Mouse (Mus musculus): ENCODE results near the gene Grm8. TPM values are rescaled to one million over a fixed set of nuclear protein-coding genes. Genes with fewer than 3 reads are reported as not detected.
"Not testable (repeated sequence)": the region's sequence is repeated elsewhere in the genome, so short reads cannot be mapped to it uniquely, and the experiment has no call there.

Gene Grm8
- polyA plus RNA-seq, 1 experiment = 0.17 TPM

DNA sequence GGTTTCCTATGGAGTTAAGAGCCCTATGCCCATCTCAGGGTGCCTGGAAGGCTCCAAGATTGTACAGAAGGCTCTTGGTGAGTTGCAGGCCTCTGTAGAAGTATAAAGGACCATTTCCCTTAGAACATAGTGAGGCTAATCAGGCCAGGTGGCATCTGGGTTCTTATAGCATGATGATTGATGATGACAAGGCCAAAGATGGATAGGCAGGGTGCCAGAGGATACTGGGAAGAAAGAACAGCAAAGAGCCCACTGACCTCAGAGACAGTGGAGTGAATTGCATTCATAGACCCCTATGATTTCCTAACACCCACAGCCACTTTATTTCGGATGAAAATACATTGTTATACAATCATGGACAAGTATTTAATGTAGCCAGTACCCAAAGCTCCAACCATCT is 242.1 kb downstream of the Grm8 start:
- 70% methylated on average over 1 of the region's 1 CpGs for WGBS

DNA sequence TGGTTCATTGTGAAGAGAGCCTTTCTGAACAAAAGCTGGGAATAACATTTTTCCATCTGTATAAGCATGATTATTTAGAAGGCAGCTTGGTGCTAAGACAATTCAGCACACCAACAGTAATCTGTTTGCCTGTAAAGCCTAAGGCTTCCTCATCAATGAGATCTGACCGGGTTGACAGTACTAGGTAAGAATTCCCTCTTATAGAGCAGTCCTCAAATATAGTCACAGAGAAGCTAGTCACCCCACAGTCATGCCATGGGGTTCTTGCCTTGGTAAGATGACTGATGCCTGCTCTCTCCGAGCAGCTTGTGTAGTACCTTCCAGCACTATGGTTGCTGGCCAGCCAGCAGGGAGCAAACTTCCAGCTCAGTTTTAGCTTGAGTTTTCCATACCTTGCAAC is 246.6 kb downstream of the Grm8 start:
- DNase-seq (ENCODE audit: low read depth, low spot score) = no peak
- WGBS = 88% methylated on average over 2 of the region's 2 CpGs

More for the DNA sequence above, 242.1 kb downstream of the Grm8 start:
- DNase-seq (ENCODE audit: low read depth, low spot score) = no peak

DNA sequence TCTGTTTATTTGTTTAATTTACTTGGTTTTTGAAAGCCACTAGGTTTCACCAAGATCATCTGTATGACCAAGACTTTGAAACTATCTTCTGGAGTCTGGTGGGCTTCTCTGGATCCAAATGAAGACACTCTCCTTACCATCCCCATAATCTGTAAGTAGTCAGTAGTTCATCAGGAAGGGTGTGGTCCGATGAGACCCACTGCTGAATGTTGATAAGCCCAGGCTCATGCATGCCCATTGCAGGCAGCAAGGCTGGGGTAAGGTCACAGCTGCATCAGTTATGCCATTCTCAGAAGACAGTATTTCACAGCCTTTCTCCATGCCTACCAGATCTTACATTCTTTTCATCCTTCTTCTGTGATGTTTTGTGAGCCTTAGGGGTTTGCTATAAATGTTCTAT is 247.1 kb downstream of the Grm8 start:
- no peak for DNase-seq (ENCODE audit: low read depth, low spot score)
- WGBS = 76% methylated on average over 1 of the region's 1 CpGs

- DNase-seq (ENCODE audit: low read depth, low spot score) = no peak
- 22% methylated on average over 1 of the region's 1 CpGs for WGBS
Observed at GRCm38 (mm10) chr6:27885786-27886185, 249.2 kb downstream of the Grm8 start.

- WGBS = 70% methylated on average over 1 of the region's 1 CpGs
- DNase-seq (ENCODE audit: low read depth, low spot score) = no peak
Observed at GRCm38 (mm10) chr6:27849644-27850043, 285.3 kb downstream of the Grm8 start.

GRCm38 (mm10) chr6:27836159-27836558 is 298.8 kb downstream of the Grm8 start:
- WGBS = 88% methylated on average over 1 of the region's 1 CpGs
- DNase-seq (ENCODE audit: low read depth, low spot score) = no peak

DNA sequence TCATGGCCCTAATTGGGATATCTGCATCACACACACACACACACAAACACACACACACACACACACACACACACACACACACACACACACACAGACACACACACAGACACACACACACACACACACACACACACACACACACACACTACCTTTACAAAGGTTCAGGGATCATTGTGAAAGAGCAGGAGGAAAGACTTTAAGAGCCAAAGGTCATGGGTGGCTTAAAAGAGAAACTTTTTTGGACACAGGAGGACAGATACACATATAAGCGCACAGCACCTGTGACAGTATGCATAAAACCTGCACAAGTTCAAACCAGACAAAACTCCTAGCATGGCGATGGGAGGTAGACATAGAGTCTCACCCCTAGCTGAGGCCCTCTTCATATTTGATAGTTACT is 315.2 kb downstream of the Grm8 start:
- not testable (repeated sequence) for DNase-seq (ENCODE audit: low read depth, low spot score)
- WGBS = 87% methylated on average over 2 of the region's 2 CpGs

GRCm38 (mm10) chr6:27812789-27813188 is 322.2 kb downstream of the Grm8 start:
- WGBS = 81% methylated on average over 5 of the region's 5 CpGs
- DNase-seq (ENCODE audit: low read depth, low spot score) = no peak

DNA sequence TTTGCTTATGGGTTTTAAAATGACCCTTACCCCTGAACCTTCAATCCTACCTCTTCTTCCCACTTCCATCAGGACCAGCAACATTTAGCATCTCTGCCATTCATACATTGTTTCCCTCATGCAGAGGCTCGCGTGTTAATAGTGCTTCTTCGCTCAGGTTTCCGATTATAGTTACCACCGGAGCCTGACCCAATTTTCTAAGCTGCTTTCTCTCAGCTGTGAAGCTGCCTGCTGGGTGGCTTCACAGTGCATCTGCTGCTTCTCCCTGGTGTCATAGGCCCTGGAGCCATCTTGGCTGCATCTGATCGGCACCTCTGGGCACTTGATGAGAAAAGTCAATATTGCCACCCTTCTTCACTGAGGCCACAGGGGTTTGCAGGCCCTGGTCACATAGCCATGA is 325.0 kb downstream of the Grm8 start:
- DNase-seq (ENCODE audit: low read depth, low spot score) = no peak
- 79% methylated on average over 6 of the region's 6 CpGs for WGBS

DNA sequence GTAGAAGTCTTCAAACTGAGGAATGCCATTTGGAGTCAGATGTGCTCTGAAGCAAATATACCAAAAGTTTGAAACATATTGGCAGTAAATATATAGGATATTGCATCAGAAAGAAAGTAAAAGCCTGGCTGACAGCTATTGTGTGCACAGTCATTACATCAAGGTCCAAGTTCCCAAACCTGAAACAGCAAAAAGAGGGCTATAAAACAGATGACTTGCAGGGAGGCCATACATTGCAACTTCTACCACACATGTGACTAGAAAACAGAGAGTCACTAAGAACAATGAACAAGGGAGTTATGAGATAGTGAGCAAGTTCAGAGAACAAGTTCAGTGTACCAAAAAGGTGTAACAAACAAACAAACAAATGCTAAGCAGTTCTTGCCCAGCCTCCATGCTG is 328.2 kb downstream of the Grm8 start:
- DNase-seq (ENCODE audit: low read depth, low spot score) = no peak

DNA sequence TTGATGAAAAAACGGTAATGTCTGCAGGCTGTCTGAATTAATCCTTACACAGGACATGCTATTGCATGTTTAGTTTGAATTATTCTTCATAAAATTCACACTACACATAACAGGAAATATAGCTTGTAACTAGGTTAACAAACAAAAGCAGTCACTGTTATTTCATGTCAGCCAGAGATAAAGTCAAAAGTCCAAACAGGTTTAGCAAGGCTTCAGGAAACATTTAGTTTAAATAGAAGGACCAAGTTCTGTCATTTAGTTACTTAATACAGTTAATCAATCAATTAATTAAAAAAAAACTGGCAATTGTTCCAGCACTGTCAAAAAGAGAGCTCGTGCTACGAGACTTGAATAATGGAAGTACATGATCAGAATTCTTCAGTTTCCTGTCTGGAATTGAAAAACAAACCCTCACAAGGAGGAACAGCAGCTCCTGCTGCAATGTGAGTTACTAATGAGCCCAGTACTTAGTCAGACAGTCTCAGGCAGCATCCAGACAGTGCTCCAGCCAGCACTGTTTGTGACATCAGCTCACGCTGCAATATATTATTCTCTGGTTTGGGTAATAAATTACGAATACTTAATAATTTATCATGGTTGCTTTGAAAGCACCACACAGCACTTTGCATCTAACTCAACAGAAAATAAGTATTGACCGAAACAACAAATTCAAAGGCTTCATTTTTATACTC is 334.0 kb downstream of the Grm8 start:
- WGBS = 75% methylated on average over 6 of the region's 6 CpGs
- DNase-seq (ENCODE audit: low read depth, low spot score) = no peak

- WGBS = 86% methylated on average over 3 of the region's 3 CpGs
- DNase-seq (ENCODE audit: low read depth, low spot score) = no peak
Observed at GRCm38 (mm10) chr6:27798735-27799134, 336.2 kb downstream of the Grm8 start.

DNA sequence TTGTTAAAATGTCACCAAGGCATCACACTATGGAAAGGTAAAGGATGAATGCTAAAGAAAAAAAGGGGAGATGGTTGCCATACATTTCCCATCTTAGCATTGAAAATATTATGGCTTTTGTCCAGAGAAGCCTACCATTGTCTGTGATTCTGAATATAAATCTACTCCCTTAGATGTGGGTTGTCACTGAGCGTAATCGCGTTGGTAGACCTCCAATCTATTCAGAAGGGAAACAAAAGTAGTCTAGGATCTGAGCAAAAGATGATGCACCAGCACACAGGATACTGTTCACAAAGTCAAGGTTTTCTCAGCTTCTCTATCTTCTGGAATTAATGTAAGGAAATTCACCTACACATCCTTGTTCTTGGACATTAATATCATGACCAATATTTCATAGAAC is 345.4 kb downstream of the Grm8 start:
- 95% methylated on average over 3 of the region's 3 CpGs for WGBS
- no peak for DNase-seq (ENCODE audit: low read depth, low spot score)

- 79% methylated on average over 4 of the region's 4 CpGs for WGBS
- DNase-seq (ENCODE audit: low read depth, low spot score) = no peak
Observed at GRCm38 (mm10) chr6:27789151-27789550, 345.8 kb downstream of the Grm8 start.

DNA sequence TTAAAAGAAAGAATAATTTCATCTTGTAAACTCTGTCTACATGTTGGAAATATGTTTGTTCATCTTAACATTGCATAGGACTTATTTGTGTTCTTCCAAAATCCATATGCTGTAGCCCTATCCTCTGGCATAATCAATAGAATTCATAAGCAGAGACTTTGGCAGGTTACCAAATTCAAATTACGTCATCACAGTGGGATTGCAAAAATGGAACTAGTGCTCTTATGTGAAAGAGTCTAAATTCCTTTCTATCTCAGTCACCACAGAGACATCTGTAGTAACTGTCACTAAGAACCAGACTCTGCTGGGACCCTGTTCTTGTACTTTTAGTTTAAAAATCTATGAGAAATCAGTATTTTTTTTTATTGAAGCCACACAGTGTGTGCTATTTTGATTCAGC is 352.7 kb downstream of the Grm8 start:
- DNase-seq (ENCODE audit: low read depth, low spot score) = no peak
- WGBS = 62% methylated on average over 1 of the region's 1 CpGs

DNA sequence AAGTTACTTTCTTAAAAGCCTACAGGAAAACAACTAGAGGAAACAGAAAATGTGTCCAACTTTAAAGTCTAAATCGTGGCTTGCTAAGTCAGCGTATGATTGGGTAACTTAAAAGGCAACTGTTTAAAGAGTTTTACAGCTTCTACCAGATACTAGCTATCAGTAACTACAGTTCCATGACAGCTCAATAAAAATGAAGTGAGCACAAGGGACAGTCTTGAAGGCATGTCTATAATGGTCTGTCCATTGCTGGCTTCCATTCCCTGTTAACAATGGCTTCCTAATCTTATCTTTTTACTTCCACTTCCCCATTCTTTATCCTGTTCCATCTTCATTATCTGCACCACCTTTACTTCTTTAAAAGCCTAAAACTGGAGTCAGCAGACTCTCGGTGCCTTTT is 353.6 kb downstream of the Grm8 start:
- WGBS = 79% methylated on average over 3 of the region's 3 CpGs
- DNase-seq (ENCODE audit: low read depth, low spot score) = no peak

DNA sequence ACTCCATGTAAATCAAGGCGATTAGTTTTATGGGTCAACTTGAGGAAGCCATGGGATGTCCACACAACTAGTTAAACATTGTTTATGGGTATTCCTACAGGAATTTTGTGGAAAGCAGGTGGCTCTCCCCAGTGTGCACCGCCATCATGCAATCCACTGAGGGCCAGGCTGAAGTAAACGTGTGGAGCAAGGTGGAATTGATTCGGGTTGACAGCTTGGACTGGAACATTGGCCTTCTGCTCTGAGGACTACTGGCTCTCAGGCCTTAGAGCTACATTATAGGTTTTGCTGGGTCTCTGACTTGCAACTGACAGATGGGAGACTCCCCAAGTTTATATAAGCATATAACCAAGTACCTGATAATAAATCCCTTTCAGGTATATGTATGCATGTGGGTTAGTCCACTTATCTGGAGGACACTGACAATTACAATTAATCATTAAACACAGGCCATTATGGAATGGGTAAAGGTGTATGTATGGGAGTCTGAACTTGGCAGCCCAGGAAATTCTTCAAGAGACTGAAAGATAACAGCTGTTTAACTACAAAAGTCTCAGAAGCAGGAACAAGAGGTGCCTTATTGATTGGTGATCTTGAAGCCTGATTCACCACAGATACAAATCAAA is 359.2 kb downstream of the Grm8 start:
- 74% methylated on average over 4 of the region's 4 CpGs for WGBS
- no peak for DNase-seq (ENCODE audit: low read depth, low spot score)

GRCm38 (mm10) chr6:27762061-27762460 is 372.9 kb downstream of the Grm8 start:
- DNase-seq (ENCODE audit: low read depth, low spot score) = no peak
- WGBS = 63% methylated on average over 6 of the region's 6 CpGs

- WGBS = 55% methylated on average over 2 of the region's 2 CpGs
- DNase-seq (ENCODE audit: low read depth, low spot score) = no peak
Observed at GRCm38 (mm10) chr6:27753290-27753829, 381.6 kb downstream of the Grm8 start.

GRCm38 (mm10) chr6:27746493-27746892 is 388.5 kb downstream of the Grm8 start:
- DNase-seq (ENCODE audit: low read depth, low spot score) = no peak
- WGBS = 71% methylated on average over 4 of the region's 4 CpGs

DNA sequence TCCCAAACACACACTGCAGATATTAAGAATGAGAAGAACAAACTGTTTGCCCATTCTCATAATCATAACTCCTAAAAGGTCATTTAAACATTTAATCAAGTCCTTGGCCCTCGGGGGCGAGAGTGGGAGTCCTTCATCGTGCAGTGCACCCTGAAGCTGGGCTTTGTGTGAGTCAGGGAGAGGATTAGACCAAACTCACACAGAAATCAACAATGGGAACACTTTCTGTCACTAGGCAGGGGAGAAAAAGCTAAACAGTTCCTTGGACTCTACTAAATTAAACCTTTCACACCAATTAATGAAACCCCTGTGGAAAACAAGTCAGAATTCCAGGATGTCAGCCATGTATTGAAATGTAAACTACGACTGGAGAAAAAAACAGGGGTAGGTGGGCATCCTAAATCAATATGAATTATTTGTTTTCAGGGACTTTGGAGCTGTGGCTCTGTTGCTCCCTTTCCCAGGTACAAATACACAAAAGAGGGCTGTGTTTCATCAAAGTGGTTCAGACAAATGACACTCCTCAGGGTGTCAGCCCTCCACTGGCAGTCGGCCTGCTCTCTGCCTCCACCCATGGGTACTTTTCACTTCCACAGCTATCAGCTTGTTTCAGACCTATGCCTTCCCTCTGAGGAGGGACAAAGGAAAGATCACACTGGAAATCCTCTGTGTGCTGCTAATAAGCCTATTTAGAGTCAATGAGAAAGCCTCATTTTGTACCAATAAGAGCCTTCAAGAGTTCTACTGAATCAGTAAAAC is 389.1 kb downstream of the Grm8 start:
- DNase-seq (ENCODE audit: low read depth, low spot score) = no peak
- 27% methylated on average over 5 of the region's 5 CpGs for WGBS
